Mouse (Mus musculus): ENCODE data around the gene Cercam. TPM values are rescaled to one million over a fixed set of nuclear protein-coding genes. Genes with fewer than 3 reads are reported as not detected.
A peak's percentile ranks its signal among the peaks of the same experiment; 100 is the strongest.
"Not testable (repeated sequence)": the region's sequence is repeated elsewhere in the genome, so short reads cannot be mapped to it uniquely, and the experiment has no call there.

Gene Cercam
- total RNA-seq, 2 experiments from 2014 or later, result 9.3 to 10.3 TPM

GRCm38 (mm10) chr2:29849841-29850480 lies 19.0 kb upstream of the Cercam start:
- intact Hi-C loops (cut with DNase I), result no loop called here
- DNase-seq, result no peak

DNA sequence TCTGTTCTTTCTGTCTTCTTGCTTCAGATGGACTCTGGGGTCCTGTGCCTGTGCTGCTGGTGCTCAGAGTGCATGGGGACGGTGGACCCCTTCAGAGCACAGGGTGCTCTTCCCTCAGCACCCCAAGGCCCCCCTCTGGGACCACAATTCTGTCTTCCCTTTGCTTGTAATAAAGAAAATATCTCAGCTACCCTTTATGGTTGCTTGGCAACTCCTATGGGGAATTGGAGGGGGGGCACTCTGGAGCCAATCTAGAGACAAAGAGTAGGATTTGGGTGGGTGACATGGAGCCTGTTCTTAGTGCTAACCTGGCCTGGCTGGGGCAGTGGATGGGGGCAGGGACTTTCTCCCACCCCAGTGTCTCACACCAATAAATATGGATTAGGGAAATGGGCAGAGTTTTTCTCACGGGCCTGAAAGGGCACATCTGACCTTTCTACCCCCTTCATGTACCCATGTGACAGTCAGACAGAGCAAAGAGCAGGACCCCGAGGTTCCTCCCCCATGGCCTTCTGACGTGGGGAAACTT lies 15.9 kb upstream of the Cercam start:
- intact Hi-C loops (cut with DNase I), result no loop called here

GRCm38 (mm10) chr2:29853736-29854135 lies 15.2 kb upstream of the Cercam start:
- intact Hi-C loops (cut with DNase I), result no loop called here

More for the DNA sequence above, 15.9 kb upstream of the Cercam start:
- no peak for DNase-seq

GRCm38 (mm10) chr2:29855585-29856210 lies 13.3 kb upstream of the Cercam start:
- no peak for DNase-seq
- intact Hi-C loops (cut with DNase I), result loop anchor here (5.0 kb wide), 1 partner anchor 88 kb away; no protein-coding TSS in a partner anchor

More at GRCm38 (mm10) chr2:29853736-29854135, 15.2 kb upstream of the Cercam start:
- no peak for DNase-seq

DNA sequence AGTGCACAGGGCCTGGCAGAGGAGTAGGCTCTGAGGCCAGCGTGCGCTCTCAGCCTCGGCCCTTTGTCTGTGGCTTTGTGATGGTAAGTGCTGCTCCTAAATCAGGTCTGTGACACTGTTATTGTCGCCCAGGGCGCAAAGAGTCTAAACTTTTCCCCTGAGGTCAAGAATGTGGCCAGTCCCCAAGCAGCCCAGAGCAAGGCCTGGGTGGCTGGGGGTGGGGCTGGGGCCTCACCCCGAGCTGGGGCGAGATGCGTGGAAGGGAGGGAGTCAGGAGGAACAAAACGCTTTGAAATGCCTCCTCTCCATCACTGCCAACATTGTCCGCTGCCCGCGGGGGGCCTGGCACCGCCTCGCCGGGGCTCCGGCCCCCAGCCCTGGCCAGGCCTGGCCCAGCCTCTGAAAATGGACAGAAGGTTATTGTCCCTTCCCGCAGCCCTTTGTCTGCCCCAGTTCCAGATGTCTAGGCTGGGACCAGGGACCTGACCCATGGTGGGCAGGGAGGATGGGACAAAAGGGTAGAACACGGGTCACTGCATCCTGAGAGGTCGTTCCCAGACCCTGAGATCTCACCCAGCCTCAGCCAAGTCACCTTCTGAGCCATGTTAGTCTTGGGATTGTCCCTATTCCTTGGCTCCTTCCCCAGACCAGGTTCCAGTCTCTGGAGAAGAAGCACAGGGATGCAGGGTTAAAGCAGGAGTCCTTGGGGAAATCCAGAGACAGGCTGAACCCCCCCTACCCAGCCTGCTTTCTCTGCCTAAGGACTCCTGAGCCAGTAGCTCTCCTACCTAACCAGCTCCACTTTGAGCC lies 12.3 kb upstream of the Cercam start:
- no peak for DNase-seq
- intact Hi-C loops (cut with DNase I), result loop anchor here (5.0 kb wide), 1 partner anchor 89 kb away; no protein-coding TSS in a partner anchor

- no peak for DNase-seq
- intact Hi-C loops (cut with DNase I), result loop anchor here (5.0 kb wide), 1 partner anchor 90 kb away; no protein-coding TSS in a partner anchor
These were observed 11.6 kb upstream of the Cercam start for GRCm38 (mm10) chr2:29857341-29857740.

- intact Hi-C loops (cut with DNase I), result loop anchor here (2.0 to 5.0 kb wide), 2 partner anchors 41 to 91 kb away; no protein-coding TSS in a partner anchor
- DNase-seq, result no peak
These were observed 11.0 kb upstream of the Cercam start for GRCm38 (mm10) chr2:29857967-29858366.

GRCm38 (mm10) chr2:29858748-29859473 lies 10.1 kb upstream of the Cercam start:
- DNase-seq, result peak; percentile 22 to 55
- intact Hi-C loops (cut with DNase I), result loop anchor here (2.0 to 5.0 kb wide), 2 partner anchors 42 to 92 kb away; no protein-coding TSS in a partner anchor

GRCm38 (mm10) chr2:29865125-29865524 lies 3.8 kb upstream of the Cercam start:
- intact Hi-C loops (cut with DNase I), result no loop called here

GRCm38 (mm10) chr2:29869646-29870451 lies 885 bp downstream of the Cercam start:
- intact Hi-C loops (cut with DNase I), result no loop called here
- DNase-seq, result peak; percentile 36 to 40

More at GRCm38 (mm10) chr2:29865125-29865524, 3.8 kb upstream of the Cercam start:
- no peak for DNase-seq

- intact Hi-C loops (cut with DNase I), result no loop called here
These were observed 3.8 kb downstream of the Cercam start for GRCm38 (mm10) chr2:29872581-29873295.

DNA sequence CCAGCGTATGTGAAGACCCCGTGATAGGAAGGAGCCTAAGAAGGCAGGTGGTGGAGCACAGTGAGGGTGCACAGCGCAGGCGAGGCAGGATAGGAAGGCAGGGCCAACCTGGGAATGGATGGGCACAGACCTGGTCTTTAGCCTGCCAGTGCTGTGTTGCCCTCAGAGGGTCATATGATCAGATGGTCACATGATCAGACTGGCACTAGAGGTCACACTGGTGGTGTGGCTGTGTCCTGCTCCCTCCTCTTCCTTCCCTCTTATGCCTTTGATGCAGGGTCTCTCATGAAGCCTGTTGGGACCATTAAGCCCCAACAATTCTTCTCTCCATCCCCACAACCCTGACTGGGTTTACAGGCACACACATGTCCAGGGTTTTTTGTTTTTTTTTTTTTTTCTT lies 4.8 kb downstream of the Cercam start:
- intact Hi-C loops (cut with DNase I), result no loop called here

More at GRCm38 (mm10) chr2:29872581-29873295, 3.8 kb downstream of the Cercam start:
- no peak for DNase-seq

GRCm38 (mm10) chr2:29878061-29878460 lies 9.1 kb downstream of the Cercam start:
- DNase-seq, result no peak
- intact Hi-C loops (cut with DNase I), result no loop called here

More for the DNA sequence above, 4.8 kb downstream of the Cercam start:
- no peak for DNase-seq

- intact Hi-C loops (cut with DNase I), result no loop called here
- DNase-seq, result no peak
These were observed 10.2 kb downstream of the Cercam start for GRCm38 (mm10) chr2:29879191-29879590.

DNA sequence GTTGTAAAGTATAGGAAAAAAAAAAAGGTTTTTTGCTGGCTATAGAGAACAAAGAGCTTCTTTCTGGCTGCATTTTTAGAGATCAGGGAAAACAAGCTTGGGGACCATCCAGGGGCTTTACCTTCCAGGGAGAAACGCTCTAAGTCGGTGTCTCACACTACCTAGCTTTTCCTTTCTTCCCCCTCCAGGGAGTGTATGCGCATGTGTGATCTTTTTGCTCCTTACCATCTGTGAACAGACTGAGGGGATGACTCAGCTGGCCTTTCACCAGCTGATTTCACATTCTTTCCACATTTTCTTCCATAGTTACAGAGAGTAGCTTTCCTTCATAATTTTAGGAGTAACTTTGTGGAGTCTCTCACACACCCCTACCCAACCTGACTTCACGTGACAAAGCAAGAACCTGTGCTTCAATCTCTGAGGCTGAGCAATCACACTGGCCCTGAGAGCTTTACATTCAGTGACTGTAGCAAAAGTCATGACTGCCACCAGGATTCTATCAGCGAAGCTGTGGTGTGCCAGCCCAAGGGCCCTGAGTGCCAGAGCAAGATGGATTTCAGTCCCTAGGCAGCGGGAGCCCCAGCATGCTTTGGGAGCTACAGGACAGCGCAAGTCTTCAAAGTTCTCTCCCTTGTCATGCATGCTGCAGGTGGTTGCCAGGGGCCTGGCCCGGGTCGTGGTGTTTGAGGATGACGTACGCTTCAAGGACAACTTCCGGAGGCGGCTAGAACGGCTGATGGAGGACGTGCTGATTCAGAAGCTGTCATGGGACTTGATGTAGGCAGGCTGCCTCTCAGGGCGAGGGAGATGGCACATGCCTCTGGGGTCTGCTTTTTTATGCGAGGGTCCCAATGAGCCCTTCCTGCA lies 11.2 kb downstream of the Cercam start:
- intact Hi-C loops (cut with DNase I), result no loop called here
- DNase-seq, result peak in 1 of 2 experiments; percentile 32

DNA sequence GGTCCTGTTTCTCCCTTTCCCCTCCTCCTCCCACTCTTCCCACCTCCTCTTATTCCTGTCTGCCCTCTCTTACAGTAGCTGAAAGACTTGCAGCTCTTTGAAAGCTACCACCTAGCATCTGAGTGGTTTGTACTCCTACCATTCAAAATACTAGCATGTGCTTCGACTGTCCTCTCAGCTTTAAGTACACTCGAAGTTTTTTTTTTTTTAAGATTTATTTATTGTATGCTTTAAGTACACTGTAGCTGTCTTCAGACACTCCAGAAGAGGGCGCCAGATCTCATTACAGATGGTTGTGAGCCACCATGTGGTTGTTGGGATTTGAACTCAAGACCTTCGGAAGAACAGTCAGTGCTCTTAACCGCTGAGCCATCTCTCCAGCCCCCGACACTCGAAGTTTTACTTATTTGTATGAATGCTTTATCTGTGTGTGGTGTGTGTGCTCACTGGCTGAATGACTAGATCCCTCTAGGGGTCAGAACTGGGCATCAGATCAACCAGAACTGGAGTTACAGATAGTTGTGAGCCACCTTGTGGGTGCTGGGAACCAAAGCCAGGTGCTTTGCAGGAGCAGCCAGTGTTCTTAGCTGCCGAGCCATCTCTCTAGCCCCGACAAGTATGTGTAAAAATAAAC lies 17.8 kb downstream of the Cercam start:
- DNase-seq; intact Hi-C loops (cut with DNase I): not testable (repeated sequence)
